Mouse (Mus musculus) midbrain, postnatal 0 days (tissue): ENCODE measurements around the gene Nufip1. TPM values are rescaled to one million over a fixed set of nuclear protein-coding genes. Genes with fewer than 3 reads are reported as not detected.
A peak's percentile ranks its signal among the peaks of the same experiment; 100 is the strongest.

Experiments used
- ATAC-seq: fragments of 200-750 bp; cut with Nextera tagmentation; 2 replicates; pipeline ENCODE4 v1.8.0; 2017; ENCODE audit warnings: moderate number of reproducible peaks, mild to moderate bottlenecking, moderate TSS enrichment, moderate library complexity; ENCODE audit not compliant: low FRiP score
- DNase-seq: peaks from one replicate; pipeline ENCODE4 v3.0.0-alpha.2; 2015; ENCODE audit warnings: low spot score
- H3K27ac ChIP-seq: fragments of 300-500 bp; sonication (generic); 2 replicates; pipeline ENCODE4 v1.5.1; 2014; ENCODE audit warnings: low read depth, mild to moderate bottlenecking, low read length, mixed read lengths
- H3K27me3 ChIP-seq: fragments of 300-500 bp; sonication (generic); 2 replicates; pipeline ENCODE4 v1.6.1; 2014; ENCODE audit warnings: low read length, control low read depth, mixed read lengths; ENCODE audit not compliant: insufficient read depth
- H3K36me3 ChIP-seq: fragments of 300-500 bp; sonication (generic); 2 replicates; pipeline ENCODE4 v1.6.1; 2014; ENCODE audit warnings: low read length, control low read depth, mixed read lengths; ENCODE audit not compliant: insufficient read depth
- H3K4me1 ChIP-seq: fragments of 300-500 bp; sonication (generic); 2 replicates; pipeline ENCODE4 v1.6.1; 2014; ENCODE audit warnings: mild to moderate bottlenecking, control low read depth, antibody characterized with exemption, low read length, mixed read lengths; ENCODE audit not compliant: insufficient read depth
- H3K4me2 ChIP-seq: fragments of 300-500 bp; sonication (generic); 2 replicates; pipeline ENCODE4 v1.6.1; 2014; ENCODE audit warnings: low read depth, mild to moderate bottlenecking, low read length, mixed read lengths; ENCODE audit not compliant: poor library complexity, severe bottlenecking
- H3K4me3 ChIP-seq: fragments of 300-500 bp; sonication (generic); 2 replicates; pipeline ENCODE4 v1.5.1; 2014; ENCODE audit warnings: low read depth, mild to moderate bottlenecking, low read length, moderate library complexity
- H3K9ac ChIP-seq: fragments of 300-500 bp; sonication (generic); replicated peaks from 2 replicates; pipeline ENCODE4 v1.6.1; 2014; ENCODE audit warnings: mild to moderate bottlenecking, low read length, moderate library complexity, mixed read lengths; ENCODE audit not compliant: poor library complexity, severe bottlenecking
- H3K9me3 ChIP-seq: fragments of 300-500 bp; sonication (generic); 2 replicates; pipeline ENCODE4 v1.6.1; 2016; ENCODE audit warnings: low read length, control low read depth
- CTCF ChIP-seq: IDR thresholded peaks from 2 replicates; pipeline ENCODE4 v1.5.1; 2016; ENCODE audit warnings: antibody characterized with exemption, mild to moderate bottlenecking
- WGBS: fragments of 180-500 bp; shearing (Covaris S2); extraction: QIAGEN DNeasy Blood & Tissue Kit; methylation state at CpG from one replicate; pipeline ENCODE4 v1.1.7; 2014; 5-methylcytosine and 5-hydroxymethylcytosine counted together
- polyA plus RNA-seq: library from polyadenylated mRNA; unstranded; fragments of >200 nt; fragmentation: Nextera tagmentation; extraction: Ambion mirVana; gene quantifications from 2 replicates; pipeline ENCODE4 v1.2.1, GENCODE M21; 2015
- total RNA-seq: library from RNA; depleted of rRNA; stranded (reverse); fragments of >200 nt; gene quantifications from 2 replicates; pipeline ENCODE4 v1.2.3, GENCODE M21; 2014

Nufip1 gene
- total and polyA plus RNA-seq, 2 experiments from 2014 or later, result 10.4 to 14.3 TPM

GRCm38 (mm10) chr14:76145868-76146267 lies 35.2 kb downstream of the Nufip1 start:
- no peak overlapping the region for H3K4me3 ChIP-seq
- no peak overlapping the region for H3K9ac ChIP-seq
- H3K27me3 ChIP-seq, result no peaks in the 10 kb centered on the region
- no peaks in the 10 kb centered on the region for H3K36me3 ChIP-seq
- no peak for DNase-seq
- no peak for TF ChIP-seq CTCF
- no peaks in the 10 kb centered on the region for H3K9me3 ChIP-seq
- 44% methylated on average over 7 of the region's 7 CpGs for WGBS
- no peak overlapping the region for H3K4me2 ChIP-seq
- no peak overlapping the region for H3K27ac ChIP-seq
- no peaks in the 10 kb centered on the region for H3K4me1 ChIP-seq
- ATAC-seq, result no peak

- Histone ChIP-seq H3K4me2 (no peak overlapping the region), H3K9me3 (no peaks in the 10 kb centered on the region), H3K27ac (no peak overlapping the region), H3K4me3 (no peak overlapping the region), H3K4me1 (no peaks in the 10 kb centered on the region), H3K9ac (no peak overlapping the region), H3K27me3 (no peaks in the 10 kb centered on the region), H3K36me3 (no peaks in the 10 kb centered on the region)
- ATAC-seq, result no peak
- 88% methylated on average over 6 of the region's 6 CpGs for WGBS
- no peak for TF ChIP-seq CTCF
- no peak for DNase-seq
These were observed 36.4 kb downstream of the Nufip1 start for GRCm38 (mm10) chr14:76147061-76147460.

- no peaks in the 10 kb centered on the region for H3K36me3 ChIP-seq
- H3K27ac ChIP-seq, result no peak overlapping the region
- no peaks in the 10 kb centered on the region for H3K27me3 ChIP-seq
- no peak overlapping the region for H3K9ac ChIP-seq
- TF ChIP-seq CTCF, result no peak
- no peak overlapping the region for H3K4me2 ChIP-seq
- H3K9me3 ChIP-seq, result no peaks in the 10 kb centered on the region
- no peaks in the 10 kb centered on the region for H3K4me1 ChIP-seq
- H3K4me3 ChIP-seq, result no peak overlapping the region
- ATAC-seq (no peak), DNase-seq (no peak)
- 88% methylated on average over 10 of the region's 10 CpGs for WGBS
These were observed 37.6 kb downstream of the Nufip1 start for GRCm38 (mm10) chr14:76148294-76148693.

GRCm38 (mm10) chr14:76149531-76150179 lies 39.0 kb downstream of the Nufip1 start:
- no peak for TF ChIP-seq CTCF
- ATAC-seq (no peak), DNase-seq (peak; percentile 67)
- H3K4me3 ChIP-seq, result no peak overlapping the region
- WGBS, result 39% methylated on average over 13 of the region's 13 CpGs
- no peaks in the 10 kb centered on the region for H3K36me3 ChIP-seq
- H3K4me2 ChIP-seq, result no peak overlapping the region
- H3K4me1 ChIP-seq, result no peaks in the 10 kb centered on the region
- H3K27me3 ChIP-seq, result no peaks in the 10 kb centered on the region
- no peak overlapping the region for H3K27ac ChIP-seq
- H3K9ac ChIP-seq, result no peak overlapping the region
- no peaks in the 10 kb centered on the region for H3K9me3 ChIP-seq

GRCm38 (mm10) chr14:76150499-76150898 lies 39.8 kb downstream of the Nufip1 start:
- H3K36me3 ChIP-seq, result no peaks in the 10 kb centered on the region
- ATAC-seq (no peak), DNase-seq (no peak)
- H3K4me3 ChIP-seq, result no peak overlapping the region
- 86% methylated on average over 11 of the region's 11 CpGs for WGBS
- H3K27ac ChIP-seq, result no peak overlapping the region
- no peak overlapping the region for H3K4me2 ChIP-seq
- TF ChIP-seq CTCF, result no peak
- H3K9ac ChIP-seq, result no peak overlapping the region
- no peaks in the 10 kb centered on the region for H3K9me3 ChIP-seq
- H3K4me1 ChIP-seq, result no peaks in the 10 kb centered on the region
- H3K27me3 ChIP-seq, result no peaks in the 10 kb centered on the region

- Histone ChIP-seq H3K27ac (no peak overlapping the region), H3K9ac (no peak overlapping the region), H3K36me3 (no peaks in the 10 kb centered on the region), H3K9me3 (no peaks in the 10 kb centered on the region), H3K4me3 (no peak overlapping the region), H3K4me1 (no peaks in the 10 kb centered on the region), H3K27me3 (no peaks in the 10 kb centered on the region), H3K4me2 (no peak overlapping the region)
- DNase-seq (no peak), ATAC-seq (no peak)
- 70% methylated on average over 2 of the region's 2 CpGs for WGBS
- TF ChIP-seq CTCF, result no peak
These were observed 40.3 kb downstream of the Nufip1 start for GRCm38 (mm10) chr14:76151011-76151410.
